Mouse (Mus musculus): ENCODE measurements around the gene Xab2. TPM values are rescaled to one million over a fixed set of nuclear protein-coding genes. Genes with fewer than 3 reads are reported as not detected.

Xab2 gene
- 10 to 100 TPM; 32.4 to 36.3 TPM for total RNA-seq (2021)

DNA sequence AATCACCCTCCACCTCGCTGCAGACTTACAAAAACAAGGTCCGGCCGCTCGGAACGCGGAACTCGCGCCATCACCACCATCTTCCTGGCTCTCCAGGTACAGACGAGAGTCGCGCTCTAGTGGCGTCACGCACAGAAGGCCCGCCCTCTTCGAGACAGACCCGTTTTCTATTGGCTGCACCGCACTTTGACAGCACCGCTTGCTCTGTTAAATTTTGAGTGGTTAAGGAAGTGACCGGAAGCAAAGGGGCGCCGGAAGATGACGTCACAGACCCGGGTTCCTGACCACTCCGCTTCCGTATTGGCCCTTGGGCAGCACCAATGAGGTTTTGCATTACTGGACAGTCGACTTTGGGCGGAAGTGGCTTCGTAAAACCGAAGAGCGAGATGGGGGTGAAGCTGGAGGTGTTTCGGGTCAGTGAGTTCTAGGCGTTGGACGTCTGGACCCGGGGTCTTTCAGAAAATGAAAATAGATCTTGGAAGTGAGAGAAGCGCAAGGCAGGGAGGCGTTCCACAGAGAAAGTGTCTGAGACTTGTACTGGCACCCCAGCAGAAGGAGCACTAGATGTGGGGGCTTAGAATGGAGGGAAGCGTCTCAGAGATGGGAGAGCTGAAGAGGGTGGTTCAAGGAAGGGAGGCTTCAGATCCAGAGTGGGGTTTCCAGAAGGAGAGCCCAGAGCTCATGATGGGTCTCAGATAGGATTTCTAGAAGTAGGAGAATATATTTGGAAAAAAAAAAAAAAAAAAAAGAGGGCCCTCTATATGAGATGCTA, at the start of gene Xab2, which contains the start of gene Pet100:
Gene Xab2 (minus strand): TSS at position 118 of the 772 bp plus-strand sequence.
Gene Pet100 (plus strand): TSS at position 350 of the 772 bp plus-strand sequence.
- DNase-seq (ENCODE audit: extremely low spot score in 1 of 2, low spot score in 2 of 2): peak; percentile 99
- intact Hi-C loops (cut with DNase I): no loop called here

GRCm38 (mm10) chr8:3670388-3670787, 49.3 kb upstream of the Xab2 start:
- intact Hi-C loops (cut with DNase I): loop anchor here (5.0 kb wide), 2 partner anchors 43 to 113 kb away; partner anchors contain the start of gene Pcp2
- no peak for DNase-seq (ENCODE audit: extremely low spot score in 1 of 2, low spot score in 2 of 2)

- intact Hi-C loops (cut with DNase I): no loop called here
- no peak for DNase-seq (ENCODE audit: extremely low spot score in 1 of 2, low spot score in 2 of 2)
Measured at GRCm38 (mm10) chr8:3665507-3665906, 44.4 kb upstream of the Xab2 start, which contains the start of gene Mcemp1. TSS of gene Mcemp1 (plus strand) at chr8:3665754.

- no peak for DNase-seq (ENCODE audit: extremely low spot score in 1 of 2, low spot score in 2 of 2)
- intact Hi-C loops (cut with DNase I): no loop called here
Measured at GRCm38 (mm10) chr8:3664405-3664804, 43.3 kb upstream of the Xab2 start.

- intact Hi-C loops (cut with DNase I): no loop called here
- DNase-seq (ENCODE audit: extremely low spot score in 1 of 2, low spot score in 2 of 2): no peak
Measured at GRCm38 (mm10) chr8:3660889-3661288, 39.8 kb upstream of the Xab2 start.

DNA sequence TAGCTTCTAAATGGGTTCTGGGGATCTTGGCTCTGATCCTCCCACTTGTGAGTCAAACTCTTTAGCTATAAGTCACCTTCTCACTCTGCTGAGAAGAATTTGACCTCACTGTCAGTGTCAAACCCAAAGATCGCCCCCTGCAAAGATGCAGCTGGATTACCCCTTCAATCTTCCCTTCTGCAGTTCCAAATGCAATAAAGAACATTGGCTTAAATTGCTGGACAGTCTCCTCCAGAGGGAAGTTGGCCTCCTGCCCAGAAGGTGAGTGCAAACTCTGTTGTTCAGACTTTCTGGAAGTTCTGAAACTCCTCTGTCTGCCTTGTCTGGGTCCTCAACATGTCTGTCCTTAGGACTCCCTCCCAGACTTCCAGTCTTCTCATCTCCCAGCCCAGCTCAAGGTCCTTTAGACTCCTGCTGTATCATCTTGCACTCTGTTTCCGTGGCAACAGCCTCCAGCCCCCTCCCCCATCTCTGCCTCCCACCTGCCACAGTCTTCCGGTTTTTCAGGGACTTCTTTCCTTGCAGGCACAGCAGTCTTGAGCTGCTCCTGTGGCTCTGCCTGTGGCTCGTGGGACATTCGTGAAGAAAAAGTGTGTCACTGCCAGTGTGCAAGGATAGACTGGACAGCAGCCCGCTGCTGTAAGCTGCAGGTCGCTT, 35.7 kb upstream of the Xab2 start:
- intact Hi-C loops (cut with DNase I): no loop called here
- peak in 1 of 2 experiments; percentile 53 for DNase-seq (ENCODE audit: extremely low spot score in 1 of 2, low spot score in 2 of 2)

GRCm38 (mm10) chr8:3655526-3655925, 34.4 kb upstream of the Xab2 start, which contains the start of gene Retn:
TSS of gene Retn (plus strand) at chr8:3655770.
- DNase-seq (ENCODE audit: extremely low spot score in 1 of 2, low spot score in 2 of 2): no peak
- intact Hi-C loops (cut with DNase I): no loop called here

DNA sequence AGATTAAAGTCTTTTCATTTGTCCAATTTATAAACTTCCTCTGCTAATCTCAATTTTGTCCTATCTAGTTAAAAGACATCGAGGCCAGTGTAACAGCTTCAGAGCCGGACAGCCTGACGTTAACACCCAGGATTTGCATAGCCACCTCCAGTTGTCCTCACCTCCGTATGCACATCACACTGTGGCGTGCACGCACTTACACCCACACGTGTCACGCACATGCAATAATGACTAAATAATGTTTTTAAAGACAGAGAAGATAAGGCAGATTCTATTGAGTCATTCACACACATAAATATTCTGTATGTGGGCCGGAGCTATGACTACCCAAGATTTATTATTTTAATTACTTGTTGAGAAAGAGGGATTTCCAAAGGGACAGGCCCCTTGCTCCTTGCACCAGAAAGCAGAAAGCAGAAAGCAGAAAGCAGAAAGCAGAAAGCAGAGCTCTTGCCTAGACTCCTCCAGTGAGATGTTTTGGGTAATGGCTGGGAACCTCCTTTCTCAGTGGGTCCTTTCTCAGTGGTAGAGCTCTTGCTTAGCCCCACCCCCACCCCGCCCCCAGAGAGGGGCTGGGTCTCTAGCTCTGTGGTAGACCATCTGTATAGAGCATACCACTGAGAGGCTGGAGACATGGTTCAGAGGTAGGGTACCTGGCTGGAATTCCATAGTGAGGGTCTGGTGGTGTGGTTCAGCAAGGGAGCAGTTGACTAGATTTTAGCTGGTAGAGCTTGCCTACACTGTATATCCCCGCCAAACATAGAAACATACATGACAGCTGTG, 33.8 kb upstream of the Xab2 start:
- DNase-seq (ENCODE audit: extremely low spot score in 1 of 2, low spot score in 2 of 2): no peak
- intact Hi-C loops (cut with DNase I): no loop called here

- DNase-seq (ENCODE audit: extremely low spot score in 1 of 2, low spot score in 2 of 2): no peak
- intact Hi-C loops (cut with DNase I): no loop called here
Measured at GRCm38 (mm10) chr8:3652845-3653244, 31.7 kb upstream of the Xab2 start.

- intact Hi-C loops (cut with DNase I): no loop called here
- DNase-seq (ENCODE audit: extremely low spot score in 1 of 2, low spot score in 2 of 2): no peak
Measured at GRCm38 (mm10) chr8:3648990-3649389, 27.9 kb upstream of the Xab2 start.

DNA sequence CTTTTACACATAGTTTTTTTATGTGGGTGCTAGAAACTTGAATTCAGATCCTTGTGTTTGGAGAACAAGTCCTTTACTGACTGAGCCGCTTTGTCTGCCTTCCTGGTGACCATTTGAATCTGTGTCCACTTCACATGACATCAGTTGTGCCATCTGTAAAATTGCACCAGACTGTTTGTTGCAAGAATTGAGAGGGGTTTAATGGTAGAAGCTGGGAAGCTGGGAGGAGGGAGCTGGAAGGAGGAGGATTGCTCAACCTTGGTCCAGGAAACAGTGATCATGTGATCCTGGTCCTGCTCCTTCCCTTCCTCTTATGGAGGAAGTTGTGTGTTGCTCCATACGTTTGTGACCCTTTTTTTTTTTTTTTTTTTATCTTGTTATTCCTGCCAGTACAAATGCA, 27.2 kb upstream of the Xab2 start:
- no peak for DNase-seq (ENCODE audit: extremely low spot score in 1 of 2, low spot score in 2 of 2)
- intact Hi-C loops (cut with DNase I): no loop called here

DNA sequence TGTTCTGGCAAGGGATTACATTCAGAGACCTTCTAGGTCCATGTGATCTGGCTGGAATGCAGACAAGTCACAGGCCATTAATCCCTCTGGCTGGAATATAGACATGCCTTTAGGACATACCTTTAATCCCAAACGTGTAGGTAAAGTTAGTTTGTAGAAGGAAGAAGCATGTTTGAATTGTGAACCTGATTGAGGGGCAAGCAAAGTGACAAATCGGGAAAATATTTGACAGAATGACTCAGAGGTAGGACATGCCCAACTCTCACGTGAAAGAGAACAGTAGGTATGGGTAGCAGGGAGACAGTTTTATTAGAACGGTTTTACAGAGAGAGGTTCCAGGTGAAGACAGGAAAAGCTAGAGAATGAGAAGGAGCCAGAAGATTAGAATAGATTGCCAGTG, 26.4 kb upstream of the Xab2 start:
- intact Hi-C loops (cut with DNase I): no loop called here
- DNase-seq (ENCODE audit: extremely low spot score in 1 of 2, low spot score in 2 of 2): no peak

GRCm38 (mm10) chr8:3646824-3647531, 25.9 kb upstream of the Xab2 start:
- intact Hi-C loops (cut with DNase I): no loop called here

DNA sequence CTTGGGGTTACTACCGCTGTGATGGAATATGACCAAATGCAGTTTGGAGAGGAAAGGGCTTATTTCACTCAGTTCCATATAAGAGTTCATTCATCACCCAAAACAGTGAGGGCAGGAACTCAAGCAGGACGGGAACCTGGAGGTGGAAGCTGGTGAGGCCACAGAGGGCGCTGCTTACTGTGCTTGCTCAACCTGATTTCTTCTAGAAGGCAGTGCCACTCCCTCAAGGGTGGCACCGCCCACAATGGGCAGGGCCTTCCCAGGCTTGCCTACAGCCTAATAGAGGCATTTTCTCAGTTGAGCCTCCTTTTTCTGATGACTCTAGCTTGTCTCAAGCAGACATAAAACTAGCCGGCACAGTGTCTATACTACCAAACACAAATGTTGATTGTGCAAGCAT, 24.7 kb upstream of the Xab2 start:
- DNase-seq (ENCODE audit: extremely low spot score in 1 of 2, low spot score in 2 of 2): peak in 1 of 2 experiments; percentile 61
- intact Hi-C loops (cut with DNase I): no loop called here

More at GRCm38 (mm10) chr8:3646824-3647531, 25.9 kb upstream of the Xab2 start:
- no peak for DNase-seq (ENCODE audit: extremely low spot score in 1 of 2, low spot score in 2 of 2)

GRCm38 (mm10) chr8:3631478-3631875, 10.4 kb upstream of the Xab2 start:
- intact Hi-C loops (cut with DNase I): no loop called here
- no peak for DNase-seq (ENCODE audit: extremely low spot score in 1 of 2, low spot score in 2 of 2)

DNA sequence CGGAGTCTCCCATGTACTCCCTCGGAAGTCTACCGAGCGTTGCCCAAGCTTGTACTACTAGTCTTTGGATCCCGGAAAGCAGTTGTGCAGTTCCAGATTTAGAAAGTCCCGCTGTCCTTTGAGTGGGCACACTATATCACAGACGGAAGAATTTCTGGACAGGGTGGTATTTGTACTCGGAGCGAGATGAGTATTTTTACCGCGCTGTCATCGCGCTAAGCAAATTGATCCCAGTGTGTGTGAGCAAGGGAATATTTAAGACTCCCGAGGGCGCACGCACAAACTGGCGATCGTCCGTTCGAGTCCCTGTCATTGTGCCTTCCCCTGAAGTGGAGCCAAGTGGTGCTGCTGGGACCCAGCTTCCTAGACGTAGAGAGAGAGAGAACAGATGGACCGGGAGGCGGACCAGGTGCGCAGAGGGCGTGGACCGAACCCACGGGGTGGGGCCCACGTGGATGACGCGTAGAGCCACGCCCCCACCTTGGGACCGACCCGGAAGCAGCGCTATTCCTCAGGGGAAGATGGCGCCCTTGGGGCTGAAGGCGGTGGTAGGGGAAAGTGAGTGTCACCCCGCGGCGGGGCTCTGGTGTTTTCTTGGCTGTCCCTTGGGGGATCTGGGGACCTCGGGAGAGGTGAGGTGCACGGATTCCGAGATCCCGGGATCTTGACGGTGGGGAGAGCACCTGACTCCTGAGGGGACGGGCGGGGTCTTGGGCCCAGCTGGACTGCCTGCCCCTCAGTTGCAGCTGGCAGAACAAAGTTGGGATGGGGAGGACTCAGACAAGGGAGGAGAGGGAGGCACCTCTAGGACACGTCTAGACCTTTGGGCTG, 9.7 kb upstream of the Xab2 start, which contains the start of gene Stxbp2:
Gene Stxbp2 (plus strand): TSS at position 309 of the 831 bp plus-strand sequence.
- intact Hi-C loops (cut with DNase I): no loop called here
- DNase-seq (ENCODE audit: extremely low spot score in 1 of 2, low spot score in 2 of 2): peak; percentile 52 to 80

GRCm38 (mm10) chr8:3628014-3628413, 6.9 kb upstream of the Xab2 start:
- intact Hi-C loops (cut with DNase I): loop anchor here (5.0 kb wide), 1 partner anchor 44 kb away; the partner anchor contains the start of gene Fcor

GRCm38 (mm10) chr8:3626971-3627370, 5.9 kb upstream of the Xab2 start:
- no peak for DNase-seq (ENCODE audit: extremely low spot score in 1 of 2, low spot score in 2 of 2)
- intact Hi-C loops (cut with DNase I): loop anchor here (5.0 kb wide), 1 partner anchor 45 kb away; the partner anchor contains the start of gene Fcor

More at GRCm38 (mm10) chr8:3628014-3628413, 6.9 kb upstream of the Xab2 start:
- DNase-seq (ENCODE audit: extremely low spot score in 1 of 2, low spot score in 2 of 2): no peak
